Mouse (Mus musculus) monocyte, adult 59 days (primary cell): ENCODE data around the gene Olfr530. TPM values are rescaled to one million over a fixed set of nuclear protein-coding genes. Genes with fewer than 3 reads are reported as not detected.

ENCODE experiments used
- total RNA-seq, 2 experiments: library from RNA; stranded (reverse); gene quantifications; one replicate each; pipeline ENCODE4 v1.2.4; 2023

The Olfr530 gene
- total RNA-seq = not detected

DNA sequence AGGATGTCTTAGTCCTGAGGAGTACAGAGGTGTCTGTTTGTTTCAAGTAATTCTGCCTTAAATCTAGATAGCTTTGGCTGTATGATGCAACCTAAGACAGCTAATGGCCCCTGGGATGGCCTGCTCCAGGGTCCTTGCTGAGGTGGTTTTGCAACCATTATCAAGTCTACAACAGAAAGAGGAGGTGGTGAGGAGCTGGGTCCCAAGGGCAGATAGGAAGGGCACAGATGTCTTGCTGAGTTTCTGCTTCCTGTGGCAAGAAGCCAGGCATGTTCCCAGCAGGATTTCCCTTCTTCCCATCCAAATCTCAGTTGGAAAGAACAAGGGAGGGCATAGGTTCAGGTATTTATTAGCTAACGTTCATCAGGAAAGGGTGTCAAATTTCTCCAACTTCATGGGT lies at the start of gene Olfr530:
Gene Olfr530 (minus strand): TSS at position 101 of the 400 bp plus-strand sequence.

DNA sequence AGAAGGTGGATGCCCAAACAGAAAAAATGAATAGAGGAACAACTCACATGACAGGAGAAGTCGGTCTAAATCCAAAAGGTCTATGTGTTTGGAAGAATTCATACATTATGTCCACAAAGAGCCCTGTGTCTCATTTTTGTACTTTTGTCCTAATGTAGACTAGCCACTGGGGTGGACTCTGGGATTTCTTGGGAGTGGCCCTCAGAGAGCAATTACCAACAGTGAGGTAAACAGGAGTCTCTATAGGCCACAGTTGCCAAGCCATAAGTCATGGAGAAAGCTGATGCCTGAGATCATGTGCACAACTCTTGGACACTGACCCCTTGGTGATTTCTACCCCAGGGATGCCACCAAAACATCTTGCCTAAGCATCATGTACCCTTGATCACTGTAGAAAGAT lies 45.4 kb upstream of the Olfr530 start, which contains the start of gene Olfr532:
Gene Olfr532 (minus strand): TSS at position 101 of the 400 bp plus-strand sequence.

DNA sequence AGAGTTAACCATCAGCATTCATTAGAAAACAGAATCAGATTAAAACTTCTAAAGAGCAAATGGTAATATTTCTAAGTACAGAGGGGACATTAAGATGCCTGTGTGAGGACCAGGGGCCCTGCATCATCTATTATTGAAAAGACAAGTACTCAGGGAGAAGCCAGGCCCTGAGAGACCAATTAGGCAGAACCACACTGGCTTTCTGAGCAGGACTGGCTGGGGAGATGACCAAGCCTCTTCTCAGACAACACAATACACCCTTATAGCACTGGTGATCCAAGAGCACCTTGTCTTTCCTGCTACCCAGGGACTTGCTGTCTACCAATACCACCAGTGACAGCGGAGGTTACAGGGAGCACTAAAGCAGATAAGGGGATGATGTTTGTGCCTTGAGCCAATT lies 26.7 kb upstream of the Olfr530 start, which contains the start of gene Olfr531:
Gene Olfr531 (minus strand): TSS at position 101 of the 400 bp plus-strand sequence.

DNA sequence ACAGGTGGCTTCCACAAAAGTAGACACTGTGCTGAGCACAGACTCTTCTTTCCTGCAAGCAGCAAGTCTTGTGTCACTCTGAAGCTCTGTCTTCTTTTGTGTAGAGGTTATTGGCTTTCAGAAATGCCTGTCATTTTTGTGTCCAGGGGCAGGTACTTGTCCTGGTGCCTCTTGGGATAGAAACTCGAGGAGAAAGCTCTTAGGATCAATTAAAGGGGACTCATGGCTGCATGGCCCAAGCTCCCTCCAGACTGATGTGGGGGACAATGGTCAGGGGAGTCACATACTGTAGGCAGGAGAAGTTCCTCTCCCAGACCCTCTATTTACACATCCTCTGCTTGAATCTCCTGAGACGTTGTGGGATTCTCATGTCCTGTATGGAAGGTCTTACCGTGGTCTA lies 14.6 kb downstream of the Olfr530 start, which contains the start of gene Olfr60:
Gene Olfr60 (minus strand): TSS at position 101 of the 400 bp plus-strand sequence.

DNA sequence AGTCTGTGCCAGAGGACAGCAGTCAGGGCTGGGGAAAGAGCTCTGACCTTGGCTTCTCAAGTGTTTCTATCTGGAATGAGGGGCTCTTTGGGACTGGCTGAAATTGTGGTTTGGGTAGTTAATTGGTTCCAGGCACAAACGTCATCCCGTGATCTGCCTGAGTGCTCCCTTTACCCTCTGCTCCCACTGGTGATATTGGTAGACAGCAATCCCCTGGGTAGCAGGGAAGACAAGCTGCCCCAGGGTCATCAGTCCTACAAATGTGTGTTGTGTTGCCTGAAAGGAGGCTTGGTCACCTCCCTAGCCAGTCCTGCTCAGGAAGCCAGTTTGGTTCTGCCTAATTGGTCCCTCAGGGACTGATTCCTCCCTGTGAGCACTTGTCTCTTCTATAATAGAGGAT lies 42.4 kb downstream of the Olfr530 start, which contains the start of gene Olfr527:
Gene Olfr527 (plus strand): TSS at position 301 of the 400 bp plus-strand sequence.

Other genes starting within 250 kb of the Olfr530 start
- 10 to 100 TPM in 1 of 2 experiments, 1 to 10 TPM in 1; 8.7 to 10.9 TPM for gene Mtg1, start 238.8 kb downstream of the Olfr530 start, total RNA-seq
- not detected for gene Sprn, start 221.5 kb downstream of the Olfr530 start, total RNA-seq
- not detected for gene Olfr522, start 211.6 kb downstream of the Olfr530 start, total RNA-seq
- not detected for gene Olfr523, start 203.1 kb downstream of the Olfr530 start, total RNA-seq
- gene Olfr524, start 170.4 kb downstream of the Olfr530 start, total RNA-seq = not detected
- 1 to 10 TPM in 1 of 2 experiments, under 1 TPM in 1; 0.82 to 1.3 TPM for gene Cd163l1, start 158.1 kb downstream of the Olfr530 start, total RNA-seq
- 1 to 10 TPM; 4.5 to 5.0 TPM for gene 5830411N06Rik, start 129.0 kb downstream of the Olfr530 start, total RNA-seq
- not detected for gene Olfr525, start 55.5 kb downstream of the Olfr530 start, total RNA-seq
- gene Olfr527, start 42.3 kb downstream of the Olfr530 start, total RNA-seq = not detected
- gene Olfr60, start 14.7 kb downstream of the Olfr530 start, total RNA-seq = not detected
- gene Olfr531, start 26.6 kb upstream of the Olfr530 start, total RNA-seq = not detected
- gene Olfr532, start 45.3 kb upstream of the Olfr530 start, total RNA-seq = not detected
- not detected for gene Olfr533, start 87.0 kb upstream of the Olfr530 start, total RNA-seq
- gene Olfr535, start 107.9 kb upstream of the Olfr530 start, total RNA-seq = not detected
- gene Olfr536, start 131.1 kb upstream of the Olfr530 start, total RNA-seq = not detected
- not detected for gene Olfr538, start 191.6 kb upstream of the Olfr530 start, total RNA-seq
- not detected for gene Olfr46, start 224.9 kb upstream of the Olfr530 start, total RNA-seq